Mouse (Mus musculus): ENCODE measurements around the gene Ccnt2. TPM values are rescaled to one million over a fixed set of nuclear protein-coding genes. Genes with fewer than 3 reads are reported as not detected.
A peak's percentile ranks its signal among the peaks of the same experiment; 100 is the strongest.
"Not testable (repeated sequence)": the region's sequence is repeated elsewhere in the genome, so short reads cannot be mapped to it uniquely, and the experiment has no call there.

The Ccnt2 gene
- polyA plus RNA-seq (2016; fragmentation: Nextera tagmentation; extraction: Ambion mirVana), result 81.4 and 94.9 TPM in 2 replicates

- peak within 1 kb of the TSS; percentile 95 for H3K27ac ChIP-seq
- no peaks in the 10 kb centered on the region for H3K9me3 ChIP-seq (replicated peaks)
- H3K4me1 ChIP-seq, result peaks cover 19% of the 10 kb centered on the region
- under 1% methylated on average over 61 of the region's 63 CpGs for WGBS
- peak within 1 kb of the TSS; percentile 95 for H3K4me3 ChIP-seq
- H3K27me3 ChIP-seq (ENCODE audit: low read depth, poor library complexity, severe bottlenecking), result no peaks in the 10 kb centered on the region
- H3K36me3 ChIP-seq, result peaks cover 13% of the 10 kb centered on the region
- DNase-seq (ENCODE audit: low spot score), result peak; percentile 99
Observed at GRCm38 (mm10) chr1:127773803-127774500, at the start of gene Ccnt2. Ccnt2 (plus strand) TSS chr1:127774164.

- DNase-seq (ENCODE audit: low spot score), result no peak
- Histone ChIP-seq H3K4me1 (no peaks in the 10 kb centered on the region), H3K27me3 (ENCODE audit: low read depth, poor library complexity, severe bottlenecking) (no peaks in the 10 kb centered on the region), H3K9me3 (replicated peaks) (no peaks in the 10 kb centered on the region), H3K36me3 (no peaks in the 10 kb centered on the region), H3K4me3 (no peak within 1 kb of the TSS), H3K27ac (no peak within 1 kb of the TSS)
- WGBS, result 91% methylated on average over 4 of the region's 4 CpGs
Observed at GRCm38 (mm10) chr1:127729096-127729495, 44.9 kb upstream of the Ccnt2 start, which contains the start of gene Acmsd. Acmsd (plus strand) TSS chr1:127729413.

DNA sequence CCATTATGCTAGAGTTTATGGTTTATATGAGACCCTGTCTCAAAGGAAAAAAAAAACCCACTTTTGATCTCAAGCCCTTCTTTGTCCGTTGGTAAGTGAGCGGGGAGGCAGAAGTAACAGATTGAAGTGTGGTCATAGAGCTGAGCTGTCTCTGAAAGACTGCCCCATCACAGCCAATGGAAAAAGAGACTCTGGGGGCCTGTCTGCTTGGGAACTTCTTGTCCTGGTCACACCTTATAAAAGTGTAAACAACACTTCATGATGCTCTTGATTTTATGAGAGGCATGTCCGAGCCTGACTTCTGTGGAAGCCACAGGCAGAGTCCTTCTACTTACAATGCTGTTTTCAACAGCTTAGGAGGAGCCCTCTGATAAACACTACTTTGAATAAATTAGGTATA lies 42.9 kb upstream of the Ccnt2 start:
- Histone ChIP-seq H3K9me3 (replicated peaks) (no peaks in the 10 kb centered on the region), H3K27ac (no peak overlapping the region), H3K36me3 (no peaks in the 10 kb centered on the region), H3K27me3 (ENCODE audit: low read depth, poor library complexity, severe bottlenecking) (no peaks in the 10 kb centered on the region), H3K4me3 (no peak overlapping the region), H3K4me1 (no peaks in the 10 kb centered on the region)
- DNase-seq (ENCODE audit: low spot score), result no peak
- WGBS, result 56% methylated on average over 3 of the region's 3 CpGs

DNA sequence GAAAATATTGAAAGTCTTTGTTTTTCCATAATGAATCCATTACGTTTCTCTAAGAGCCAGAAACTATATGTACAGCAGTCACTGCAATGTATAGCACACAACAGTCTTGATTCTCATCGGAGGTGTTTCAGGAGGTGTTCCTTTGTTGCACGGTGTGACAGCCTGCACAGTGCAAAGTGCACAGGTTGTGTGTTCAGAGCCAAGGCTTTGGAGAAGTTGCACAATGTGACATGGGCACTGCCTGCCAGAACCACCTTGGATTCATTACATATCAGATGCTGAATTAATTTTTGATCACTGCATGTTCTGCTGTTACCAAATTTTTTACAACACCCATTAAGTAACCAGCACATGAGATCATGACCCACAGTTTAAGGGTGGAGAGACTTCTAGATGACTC lies 41.5 kb upstream of the Ccnt2 start:
- Histone ChIP-seq H3K9me3 (replicated peaks) (no peaks in the 10 kb centered on the region), H3K27me3 (ENCODE audit: low read depth, poor library complexity, severe bottlenecking) (no peaks in the 10 kb centered on the region), H3K36me3 (no peaks in the 10 kb centered on the region), H3K27ac (no peak overlapping the region), H3K4me1 (no peaks in the 10 kb centered on the region), H3K4me3 (no peak overlapping the region)
- DNase-seq (ENCODE audit: low spot score), result no peak
- WGBS, result 88% methylated on average over 3 of the region's 3 CpGs

DNA sequence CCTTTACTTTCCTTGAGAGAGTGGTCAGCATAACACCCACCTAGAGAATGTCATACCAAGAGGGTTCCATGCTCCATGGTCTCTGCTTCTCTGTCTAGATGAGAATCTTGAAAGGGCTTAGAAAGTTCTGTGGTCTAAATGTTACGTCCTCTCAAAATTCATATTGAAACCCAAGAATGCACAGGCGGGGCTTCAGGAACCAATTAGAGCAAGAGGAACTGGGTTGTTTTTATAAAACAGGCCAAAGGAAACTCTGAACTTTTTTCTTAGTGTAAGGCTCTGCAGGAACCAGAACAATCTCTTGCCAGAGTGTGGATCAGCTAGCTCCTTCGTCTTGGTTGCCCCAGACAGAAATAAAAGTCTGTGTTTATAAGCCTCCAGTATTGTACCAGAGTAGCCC lies 41.1 kb upstream of the Ccnt2 start:
- H3K27ac ChIP-seq, result no peak overlapping the region
- H3K4me3 ChIP-seq, result no peak overlapping the region
- no peaks in the 10 kb centered on the region for H3K9me3 ChIP-seq (replicated peaks)
- 73% methylated on average over 3 of the region's 3 CpGs for WGBS
- no peaks in the 10 kb centered on the region for H3K4me1 ChIP-seq
- H3K27me3 ChIP-seq (ENCODE audit: low read depth, poor library complexity, severe bottlenecking), result no peaks in the 10 kb centered on the region
- no peak for DNase-seq (ENCODE audit: low spot score)
- H3K36me3 ChIP-seq, result no peaks in the 10 kb centered on the region

- no peak overlapping the region for H3K4me3 ChIP-seq
- no peaks in the 10 kb centered on the region for H3K4me1 ChIP-seq
- H3K27me3 ChIP-seq (ENCODE audit: low read depth, poor library complexity, severe bottlenecking), result no peaks in the 10 kb centered on the region
- H3K27ac ChIP-seq, result no peak overlapping the region
- H3K9me3 ChIP-seq (replicated peaks), result no peaks in the 10 kb centered on the region
- WGBS, result 86% methylated on average over 3 of the region's 3 CpGs
- no peak for DNase-seq (ENCODE audit: low spot score)
- no peaks in the 10 kb centered on the region for H3K36me3 ChIP-seq
Observed at GRCm38 (mm10) chr1:127735356-127735755, 38.6 kb upstream of the Ccnt2 start.

GRCm38 (mm10) chr1:127750401-127751102 lies 23.4 kb upstream of the Ccnt2 start:
- no peak overlapping the region for H3K4me3 ChIP-seq
- H3K4me1 ChIP-seq, result no peaks in the 10 kb centered on the region
- 87% methylated on average over 11 of the region's 11 CpGs for WGBS
- no peaks in the 10 kb centered on the region for H3K9me3 ChIP-seq (replicated peaks)
- H3K27ac ChIP-seq, result no peak overlapping the region
- no peaks in the 10 kb centered on the region for H3K36me3 ChIP-seq
- H3K27me3 ChIP-seq (ENCODE audit: low read depth, poor library complexity, severe bottlenecking), result no peaks in the 10 kb centered on the region
- DNase-seq (ENCODE audit: low spot score), result no peak

DNA sequence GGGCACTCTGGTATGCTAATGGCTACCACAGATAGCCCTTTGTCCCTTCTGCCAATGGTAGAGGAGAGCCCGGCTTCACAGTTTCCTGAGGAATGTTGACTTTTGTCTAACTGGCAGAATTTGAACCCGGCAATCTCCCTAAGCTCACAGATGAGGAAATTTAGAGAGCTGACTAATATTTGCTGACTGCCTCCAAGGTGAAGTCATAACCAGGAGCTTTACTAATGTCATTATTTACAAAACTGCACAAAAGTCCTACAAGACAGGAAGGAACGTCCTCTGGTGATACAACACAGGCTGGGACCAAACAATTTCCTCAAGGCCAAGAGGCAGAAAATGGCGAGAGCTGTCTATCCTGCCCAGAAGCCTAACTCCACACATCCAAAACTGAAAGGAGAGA lies 18.2 kb upstream of the Ccnt2 start:
- Histone ChIP-seq H3K9me3 (replicated peaks) (no peaks in the 10 kb centered on the region), H3K4me1 (no peaks in the 10 kb centered on the region), H3K27me3 (ENCODE audit: low read depth, poor library complexity, severe bottlenecking) (no peaks in the 10 kb centered on the region), H3K27ac (no peak overlapping the region; the same call in 1 of the 2 replicates), H3K36me3 (no peaks in the 10 kb centered on the region), H3K4me3 (no peak overlapping the region)
- 74% methylated on average over 4 of the region's 4 CpGs for WGBS
- DNase-seq (ENCODE audit: low spot score), result no peak

- Histone ChIP-seq H3K4me3 (no peak overlapping the region), H3K27me3 (ENCODE audit: low read depth, poor library complexity, severe bottlenecking) (no peaks in the 10 kb centered on the region), H3K9me3 (replicated peaks) (no peaks in the 10 kb centered on the region), H3K4me1 (no peaks in the 10 kb centered on the region), H3K27ac (no peak overlapping the region; the same call in 1 of the 2 replicates), H3K36me3 (no peaks in the 10 kb centered on the region)
- DNase-seq (ENCODE audit: low spot score), result no peak
- 69% methylated on average over 5 of the region's 5 CpGs for WGBS
Observed at GRCm38 (mm10) chr1:127756331-127757163, 17.4 kb upstream of the Ccnt2 start.

GRCm38 (mm10) chr1:127757164-127757545 lies 16.8 kb upstream of the Ccnt2 start:
- H3K27me3 ChIP-seq (ENCODE audit: low read depth, poor library complexity, severe bottlenecking); H3K27ac ChIP-seq; DNase-seq (ENCODE audit: low spot score); H3K36me3 ChIP-seq; H3K4me1 ChIP-seq; H3K9me3 ChIP-seq (replicated peaks); H3K4me3 ChIP-seq: not testable (repeated sequence)
- 94% methylated on average over 3 of the region's 3 CpGs for WGBS

DNA sequence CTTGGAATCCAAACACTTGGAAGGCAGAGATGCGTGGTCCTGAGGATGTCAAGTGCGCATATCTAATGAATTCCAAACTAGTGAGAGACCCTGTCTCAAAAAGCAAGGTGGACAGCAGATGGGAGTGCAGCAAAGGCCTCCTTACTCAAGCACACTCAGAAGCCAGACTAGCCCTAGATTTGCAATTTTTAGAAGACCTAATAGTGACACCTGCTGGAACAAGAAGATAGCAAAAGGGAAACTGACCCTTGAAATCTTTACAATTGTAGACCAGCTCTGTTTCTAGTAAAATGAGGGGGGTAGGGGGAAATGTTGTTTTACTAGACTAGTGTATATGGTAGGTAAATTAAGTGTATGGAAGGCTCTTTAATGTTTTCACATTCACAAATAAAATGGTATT lies 8.5 kb upstream of the Ccnt2 start:
- 57% methylated on average over 2 of the region's 2 CpGs for WGBS
- no peak overlapping the region for H3K4me3 ChIP-seq
- H3K27ac ChIP-seq, result no peak overlapping the region
- H3K36me3 ChIP-seq, result no peaks in the 10 kb centered on the region
- H3K4me1 ChIP-seq, result no peaks in the 10 kb centered on the region
- no peak for DNase-seq (ENCODE audit: low spot score)
- H3K9me3 ChIP-seq (replicated peaks), result no peaks in the 10 kb centered on the region
- H3K27me3 ChIP-seq (ENCODE audit: low read depth, poor library complexity, severe bottlenecking), result no peaks in the 10 kb centered on the region

- Histone ChIP-seq H3K27me3 (ENCODE audit: low read depth, poor library complexity, severe bottlenecking) (no peaks in the 10 kb centered on the region), H3K36me3 (no peaks in the 10 kb centered on the region), H3K27ac (no peak overlapping the region), H3K4me3 (no peak overlapping the region), H3K4me1 (no peaks in the 10 kb centered on the region), H3K9me3 (replicated peaks) (no peaks in the 10 kb centered on the region)
- 94% methylated on average over 2 of the region's 2 CpGs for WGBS
- no peak for DNase-seq (ENCODE audit: low spot score)
Observed at GRCm38 (mm10) chr1:127766741-127767140, 7.2 kb upstream of the Ccnt2 start.

Data from limb, embryonic 10.5 days (tissue).